Mouse (Mus musculus) forebrain, embryonic 15.5 days (tissue): ENCODE data around the gene Gsdma2. TPM values are rescaled to one million over a fixed set of nuclear protein-coding genes. Genes with fewer than 3 reads are reported as not detected.

ENCODE experiments used
- polyA plus RNA-seq: library from polyadenylated mRNA; unstranded; fragments of >200 nt; fragmentation: Nextera tagmentation; extraction: Ambion mirVana; gene quantifications from 2 replicates; pipeline ENCODE4 v1.2.1, GENCODE M21; 2015

Gene Gsdma2
- polyA plus RNA-seq, 1 experiment from 2014 or later: not detected

Other genes with a start within 250 kb of the Gsdma2 start
- gene Pgap3, start 246.3 kb upstream of the Gsdma2 start, polyA plus RNA-seq: 6.5 and 7.7 TPM in 2 replicates
- 6.1 and 6.2 TPM in 2 replicates for gene Erbb2, start 234.3 kb upstream of the Gsdma2 start, polyA plus RNA-seq
- 259 and 263 TPM in 2 replicates for gene Mien1, start 207.8 kb upstream of the Gsdma2 start, polyA plus RNA-seq
- gene Grb7, start 200.4 kb upstream of the Gsdma2 start, polyA plus RNA-seq: 0.42 and 0.61 TPM in 2 replicates
- gene Ikzf3, start 100.7 kb upstream of the Gsdma2 start, polyA plus RNA-seq: 0.10 TPM in 1 of 2 replicates, not detected in the other
- gene Zpbp2, start 95.7 kb upstream of the Gsdma2 start, polyA plus RNA-seq: 0.10 TPM in 1 of 2 replicates, not detected in the other
- 106 and 115 TPM in 2 replicates for gene Ormdl3, start 59.4 kb upstream of the Gsdma2 start, polyA plus RNA-seq
- gene Lrrc3c, start 48.5 kb upstream of the Gsdma2 start, polyA plus RNA-seq: not detected in 2 replicates
- gene Gm12355, start 21.1 kb upstream of the Gsdma2 start, polyA plus RNA-seq: 0.52 and 0.83 TPM in 2 replicates
- not detected in 2 replicates for gene Gsdma3, start 20.4 kb upstream of the Gsdma2 start, polyA plus RNA-seq
- not detected in 2 replicates for gene Gsdma, start 17.6 kb downstream of the Gsdma2 start, polyA plus RNA-seq
- 209 and 213 TPM in 2 replicates for gene Psmd3, start 35.8 kb downstream of the Gsdma2 start, polyA plus RNA-seq
- not detected in 2 replicates for gene Csf3, start 54.5 kb downstream of the Gsdma2 start, polyA plus RNA-seq
- gene Med24, start 82.7 kb downstream of the Gsdma2 start, polyA plus RNA-seq: 85.1 and 93.6 TPM in 2 replicates
- gene Thra, start 93.9 kb downstream of the Gsdma2 start, polyA plus RNA-seq: 164 and 166 TPM in 2 replicates
- gene Nr1d1, start 128.6 kb downstream of the Gsdma2 start, polyA plus RNA-seq: 3.6 TPM in 2 replicates
- 30.2 and 31.7 TPM in 2 replicates for gene Msl1, start 148.8 kb downstream of the Gsdma2 start, polyA plus RNA-seq
- 53.5 and 53.9 TPM in 2 replicates for gene Casc3, start 158.1 kb downstream of the Gsdma2 start, polyA plus RNA-seq
- gene Rapgefl1, start 190.0 kb downstream of the Gsdma2 start, polyA plus RNA-seq: 4.2 and 5.8 TPM in 2 replicates
- 4.4 and 5.1 TPM in 2 replicates for gene Wipf2, start 216.9 kb downstream of the Gsdma2 start, polyA plus RNA-seq